Mouse (Mus musculus) forelimb bud, embryonic 11.5 days (tissue): ENCODE measurements around the gene Ttll8.

ENCODE experiments used
- DNase-seq: peaks from one replicate; pipeline ENCODE4 v3.0.0-alpha.2; 2012; ENCODE audit warnings: low read depth, low spot score

The Ttll8 gene

GRCm38 (mm10) chr15:88882851-88883250 lies 71.4 kb downstream of the Ttll8 start:
- no peak for DNase-seq

- no peak for DNase-seq
Measured at GRCm38 (mm10) chr15:88881253-88882044, 72.8 kb downstream of the Ttll8 start.

GRCm38 (mm10) chr15:88877021-88877400 lies 77.2 kb downstream of the Ttll8 start:
- DNase-seq: no peak

- peak; percentile 62 for DNase-seq
Measured at GRCm38 (mm10) chr15:88876155-88877020, 77.8 kb downstream of the Ttll8 start.

GRCm38 (mm10) chr15:88875625-88876081 lies 78.6 kb downstream of the Ttll8 start:
- no peak for DNase-seq

GRCm38 (mm10) chr15:88874477-88874876 lies 79.7 kb downstream of the Ttll8 start:
- no peak for DNase-seq

GRCm38 (mm10) chr15:88874061-88874460 lies 80.2 kb downstream of the Ttll8 start:
- DNase-seq: no peak

GRCm38 (mm10) chr15:88870418-88871185 lies 83.6 kb downstream of the Ttll8 start:
- no peak for DNase-seq

GRCm38 (mm10) chr15:88868024-88868742 lies 86.0 kb downstream of the Ttll8 start:
- no peak for DNase-seq

- peak; percentile 43 for DNase-seq
Measured at GRCm38 (mm10) chr15:88867368-88868023, 86.7 kb downstream of the Ttll8 start.

- DNase-seq: no peak
Measured at GRCm38 (mm10) chr15:88866934-88867356, 87.3 kb downstream of the Ttll8 start.

GRCm38 (mm10) chr15:88865888-88866695 lies 88.1 kb downstream of the Ttll8 start:
- DNase-seq: no peak

GRCm38 (mm10) chr15:88865061-88865460 lies 89.2 kb downstream of the Ttll8 start:
- DNase-seq: no peak

- DNase-seq: no peak
Measured at GRCm38 (mm10) chr15:88864270-88865030, 89.8 kb downstream of the Ttll8 start.

GRCm38 (mm10) chr15:88863695-88864231 lies 90.5 kb downstream of the Ttll8 start:
- DNase-seq: peak; percentile 95

- no peak for DNase-seq
Measured at GRCm38 (mm10) chr15:88862881-88863694, 91.1 kb downstream of the Ttll8 start.

GRCm38 (mm10) chr15:88861772-88862622 lies 92.2 kb downstream of the Ttll8 start, which contains the start of gene Pim3:
TSS of gene Pim3 (plus strand) at chr15:88862186.
- DNase-seq: peak; percentile 96
